Mouse (Mus musculus) embryonic facial prominence, embryonic 14.5 days (tissue): ENCODE measurements around the gene Tmem212. TPM values are rescaled to one million over a fixed set of nuclear protein-coding genes. Genes with fewer than 3 reads are reported as not detected.

Source experiments
- ATAC-seq: fragments of 200-750 bp; cut with Nextera tagmentation; 2 replicates; pipeline ENCODE4 v1.8.0; 2017; ENCODE audit warnings: low read depth, moderate number of reproducible peaks, moderate TSS enrichment
- DNase-seq: peaks from one replicate; pipeline ENCODE4 v3.0.0-alpha.2; 2015; ENCODE audit warnings: low spot score
- H3K27ac ChIP-seq: fragments of 300-500 bp; sonication (generic); replicated peaks from 2 replicates; pipeline ENCODE4 v1.5.1; 2014; ENCODE audit warnings: low read depth, mild to moderate bottlenecking, low read length, moderate library complexity
- H3K27me3 ChIP-seq: fragments of 300-500 bp; sonication (generic); replicated peaks from 2 replicates; pipeline ENCODE4 v1.6.1; 2014; ENCODE audit warnings: low read length; ENCODE audit not compliant: control insufficient read depth, insufficient read depth
- H3K36me3 ChIP-seq: fragments of 300-500 bp; sonication (generic); 2 replicates; pipeline ENCODE4 v1.6.1; 2014; ENCODE audit warnings: low read length, mixed read lengths; ENCODE audit not compliant: control insufficient read depth, insufficient read depth
- H3K4me1 ChIP-seq: fragments of 300-500 bp; sonication (generic); 2 replicates; pipeline ENCODE4 v1.6.1; 2014; ENCODE audit warnings: antibody characterized with exemption, low read length; ENCODE audit not compliant: control insufficient read depth, insufficient read depth
- H3K4me2 ChIP-seq: fragments of 300-500 bp; sonication (generic); 2 replicates; pipeline ENCODE4 v1.6.1; 2014; ENCODE audit warnings: low read depth, mild to moderate bottlenecking, low read length, moderate library complexity, mixed read lengths
- H3K4me3 ChIP-seq: fragments of 300-500 bp; sonication (generic); 2 replicates; pipeline ENCODE4 v1.5.1; 2014; ENCODE audit warnings: low read depth, mild to moderate bottlenecking, low read length
- H3K9ac ChIP-seq: fragments of 300-500 bp; sonication (generic); 2 replicates; pipeline ENCODE4 v1.6.1; 2014; ENCODE audit warnings: low read depth, mild to moderate bottlenecking, low read length, moderate library complexity, mixed read lengths
- H3K9me3 ChIP-seq: fragments of 300-500 bp; sonication (generic); 2 replicates; pipeline ENCODE4 v1.6.1; 2016; ENCODE audit warnings: low read length; ENCODE audit not compliant: control insufficient read depth
- whole genome bisulfite sequencing: fragments of 180-500 bp; shearing (Covaris S2); extraction: QIAGEN DNeasy Blood & Tissue Kit; methylation state at CpG from one replicate; pipeline ENCODE4 v1.1.7; 2014; 5-methylcytosine and 5-hydroxymethylcytosine counted together
- polyA plus RNA-seq: library from polyadenylated mRNA; unstranded; fragments of >200 nt; fragmentation: Nextera tagmentation; extraction: Ambion mirVana; gene quantifications from 2 replicates; pipeline ENCODE4 v1.2.1, GENCODE M21; 2014

The Tmem212 gene
- polyA plus RNA-seq, 1 experiment from 2014 or later: 4.8 TPM

- no peak for DNase-seq
- Histone ChIP-seq H3K4me2 (no peak overlapping the region), H3K27me3 (no peaks in the 10 kb centered on the region), H3K27ac (no peak overlapping the region), H3K9ac (no peak overlapping the region), H3K9me3 (no peaks in the 10 kb centered on the region), H3K36me3 (no peaks in the 10 kb centered on the region), H3K4me1 (0 out of 2 replicates have a peak, but pooled peaks cover 3% of the 10 kb centered on the region), H3K4me3 (no peak overlapping the region)
- WGBS: 83% methylated on average over 7 of the region's 7 CpGs
- ATAC-seq: no peak
These were observed 17.1 kb downstream of the Tmem212 start for GRCm38 (mm10) chr3:27878854-27879610.

DNA sequence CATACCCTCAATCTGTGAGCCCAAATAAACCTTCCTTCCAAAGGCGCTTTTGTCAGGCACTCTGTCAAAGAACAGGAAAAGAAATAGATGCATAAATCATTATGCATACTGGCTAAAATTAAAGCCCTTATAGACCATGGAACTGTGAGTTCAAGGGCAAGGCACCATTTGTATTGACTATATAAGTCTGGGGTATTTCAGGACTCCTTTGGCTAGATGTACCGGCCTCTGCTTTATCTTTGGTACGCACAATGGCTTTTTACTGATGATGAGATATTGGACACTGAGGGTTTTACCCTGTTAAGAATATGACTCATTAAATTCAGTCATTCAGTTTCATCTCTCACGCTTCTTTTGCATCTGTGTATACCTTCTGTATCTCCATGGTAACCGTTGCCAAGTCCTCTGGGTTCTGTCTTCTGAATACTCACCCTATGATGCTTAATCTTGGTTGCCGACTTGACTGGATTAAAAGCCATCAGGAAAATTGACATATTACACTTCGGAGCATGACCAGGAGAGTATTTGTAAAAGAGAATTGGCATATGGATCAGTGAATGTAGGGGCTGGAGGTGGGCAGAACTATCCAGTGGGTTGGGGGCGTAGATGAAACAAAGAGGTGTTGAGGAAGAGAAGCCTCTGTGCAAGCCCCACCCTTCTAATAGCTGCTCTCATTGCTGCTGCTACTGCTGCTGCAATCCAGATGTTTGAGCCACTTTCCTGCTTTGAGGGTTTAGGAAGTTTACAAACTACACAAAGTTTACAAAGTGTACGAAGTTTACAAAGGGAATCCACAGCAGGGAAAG, 22.7 kb downstream of the Tmem212 start:
- H3K4me2 ChIP-seq: no peak overlapping the region
- no peaks in the 10 kb centered on the region for H3K36me3 ChIP-seq
- no peaks in the 10 kb centered on the region for H3K4me1 ChIP-seq
- WGBS: 77% methylated on average over 9 of the region's 9 CpGs
- H3K9me3 ChIP-seq: no peaks in the 10 kb centered on the region
- no peak overlapping the region for H3K4me3 ChIP-seq
- H3K27me3 ChIP-seq: no peaks in the 10 kb centered on the region
- DNase-seq (no peak), ATAC-seq (no peak)
- no peak overlapping the region for H3K27ac ChIP-seq
- H3K9ac ChIP-seq: no peak overlapping the region

DNA sequence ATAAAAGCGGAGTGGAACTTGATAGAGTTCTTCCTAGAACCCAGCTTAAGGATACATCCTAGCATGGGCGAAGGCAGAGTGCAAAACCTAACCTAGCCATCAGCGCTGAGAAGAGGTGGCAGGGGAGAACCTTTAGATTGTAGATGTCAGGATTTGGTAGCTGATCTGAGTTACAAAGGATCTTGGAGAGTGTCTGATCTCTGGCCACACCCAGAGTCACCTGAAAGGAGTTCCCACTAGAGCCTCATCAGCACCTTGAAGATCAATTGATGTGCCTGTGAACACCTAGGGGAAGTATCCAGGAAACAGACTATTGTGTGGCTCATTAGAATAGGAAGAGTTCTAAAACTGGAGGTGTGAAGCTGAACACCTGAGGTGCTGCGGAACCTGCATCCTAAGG, 23.7 kb downstream of the Tmem212 start:
- WGBS: 86% methylated on average over 4 of the region's 4 CpGs

GRCm38 (mm10) chr3:27871891-27872290, 24.3 kb downstream of the Tmem212 start:
- no peak overlapping the region for H3K27ac ChIP-seq
- H3K4me2 ChIP-seq: no peak overlapping the region
- H3K4me1 ChIP-seq: no peaks in the 10 kb centered on the region
- H3K9me3 ChIP-seq: no peaks in the 10 kb centered on the region
- ATAC-seq (no peak), DNase-seq (no peak)
- H3K9ac ChIP-seq: no peak overlapping the region
- H3K4me3 ChIP-seq: no peak overlapping the region
- H3K36me3 ChIP-seq: no peaks in the 10 kb centered on the region
- H3K27me3 ChIP-seq: no peaks in the 10 kb centered on the region
- 82% methylated on average over 3 of the region's 3 CpGs for WGBS

More for the DNA sequence above, 23.7 kb downstream of the Tmem212 start:
- Histone ChIP-seq H3K4me1 (no peaks in the 10 kb centered on the region), H3K27ac (no peak overlapping the region), H3K9me3 (no peaks in the 10 kb centered on the region), H3K4me2 (no peak overlapping the region), H3K36me3 (no peaks in the 10 kb centered on the region), H3K27me3 (no peaks in the 10 kb centered on the region), H3K9ac (no peak overlapping the region), H3K4me3 (no peak overlapping the region)
- DNase-seq (no peak), ATAC-seq (no peak)

GRCm38 (mm10) chr3:27871371-27871770, 24.8 kb downstream of the Tmem212 start:
- Histone ChIP-seq H3K9me3 (no peaks in the 10 kb centered on the region), H3K27me3 (no peaks in the 10 kb centered on the region), H3K36me3 (no peaks in the 10 kb centered on the region), H3K4me1 (no peaks in the 10 kb centered on the region), H3K9ac (no peak overlapping the region), H3K27ac (no peak overlapping the region), H3K4me2 (no peak overlapping the region), H3K4me3 (no peak overlapping the region)
- DNase-seq (peak; percentile 8), ATAC-seq (0 out of 2 replicates have a peak, but pooled peaks have one; percentile 33)
- WGBS: 74% methylated on average over 4 of the region's 4 CpGs

- WGBS: 98% methylated on average over 3 of the region's 3 CpGs
These were observed 27.5 kb downstream of the Tmem212 start for GRCm38 (mm10) chr3:27868681-27869080.

DNA sequence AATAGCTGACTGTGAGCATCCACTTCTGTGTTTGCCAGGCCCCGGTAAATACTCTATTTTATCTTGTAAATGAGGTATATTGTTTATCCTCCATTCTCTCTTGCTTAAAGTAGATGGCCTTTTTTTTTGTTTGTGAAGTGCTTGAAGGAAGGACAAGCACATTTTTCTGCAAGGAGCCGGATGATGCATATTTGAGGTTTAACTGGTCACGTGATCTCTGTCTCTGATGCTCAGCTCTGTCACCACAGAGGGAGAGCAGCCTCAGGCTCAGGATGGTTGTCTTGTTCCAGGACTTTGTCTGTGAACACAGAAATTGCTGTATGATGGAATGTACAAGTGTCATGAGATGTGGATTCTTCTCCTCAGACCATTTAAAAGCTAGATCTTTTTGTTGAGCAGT, 28.4 kb downstream of the Tmem212 start:
- H3K27me3 ChIP-seq: no peaks in the 10 kb centered on the region
- H3K27ac ChIP-seq: no peak overlapping the region
- DNase-seq: peak; percentile 47
- peaks cover 9% of the 10 kb centered on the region for H3K4me1 ChIP-seq
- no peaks in the 10 kb centered on the region for H3K9me3 ChIP-seq
- ATAC-seq: no peak
- no peak overlapping the region for H3K9ac ChIP-seq
- H3K4me3 ChIP-seq: no peak overlapping the region
- no peak overlapping the region for H3K4me2 ChIP-seq
- H3K36me3 ChIP-seq: no peaks in the 10 kb centered on the region
- WGBS: 58% methylated on average over 3 of the region's 3 CpGs

More at GRCm38 (mm10) chr3:27868681-27869080, 27.5 kb downstream of the Tmem212 start:
- Histone ChIP-seq H3K4me2 (no peak overlapping the region), H3K36me3 (no peaks in the 10 kb centered on the region), H3K9me3 (no peaks in the 10 kb centered on the region), H3K4me1 (peaks cover 6% of the 10 kb centered on the region; the same call in 1 of the 2 replicates), H3K9ac (no peak overlapping the region), H3K4me3 (no peak overlapping the region), H3K27me3 (no peaks in the 10 kb centered on the region), H3K27ac (no peak overlapping the region)
- no peak for ATAC-seq
- DNase-seq: no peak

DNA sequence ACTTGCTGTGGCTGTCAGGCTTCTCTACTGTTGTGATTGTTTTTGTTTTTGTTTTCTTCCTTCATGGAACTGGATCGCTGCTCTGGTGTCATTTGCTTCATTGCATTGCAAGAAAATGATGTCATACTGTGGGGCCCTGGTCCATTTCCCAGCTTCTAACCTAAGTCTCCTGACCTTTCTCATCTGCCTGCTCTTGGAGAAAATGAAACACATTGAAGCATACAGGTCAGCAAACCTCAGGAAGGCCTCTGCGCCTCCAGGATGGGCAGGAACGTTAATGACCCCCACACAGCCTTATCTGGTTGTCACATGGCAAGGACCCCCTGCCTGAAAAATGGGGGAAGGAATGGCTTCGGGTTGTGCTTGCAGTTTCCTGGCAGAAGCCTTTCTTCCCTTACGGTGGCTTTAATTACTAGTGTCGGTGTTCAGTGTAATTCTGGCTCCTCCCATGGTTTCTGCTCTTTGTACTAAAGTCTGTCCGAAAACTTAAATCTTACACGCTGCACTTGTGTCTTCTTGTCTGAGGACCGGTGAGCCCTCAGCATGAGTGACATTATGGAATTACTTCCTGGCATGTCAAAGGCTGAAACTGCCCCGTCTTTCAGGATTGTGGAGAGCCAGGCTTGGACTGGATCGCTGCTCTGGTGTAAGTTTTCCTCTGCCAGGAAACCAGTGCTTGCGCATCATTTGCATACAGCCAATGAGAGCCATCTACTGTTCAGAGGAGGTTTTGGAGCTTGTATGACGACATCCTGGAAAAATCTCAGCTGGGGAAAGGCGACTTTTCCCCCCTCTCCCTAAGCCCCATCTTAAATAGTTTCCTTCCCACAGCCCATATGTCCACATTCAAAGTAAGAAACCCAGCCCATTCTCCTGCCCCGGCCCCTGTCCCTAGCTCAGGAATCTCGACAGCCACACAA, 33.1 kb downstream of the Tmem212 start:
- Histone ChIP-seq H3K27ac (peak overlapping the region; percentile 88), H3K4me3 (peak overlapping the region; percentile 27), H3K27me3 (no peaks in the 10 kb centered on the region), H3K4me1 (peaks cover 38% of the 10 kb centered on the region), H3K4me2 (peak overlapping the region; percentile 47), H3K36me3 (no peaks in the 10 kb centered on the region), H3K9me3 (no peaks in the 10 kb centered on the region), H3K9ac (peak overlapping the region; percentile 47)
- WGBS: 4% methylated on average over 16 of the region's 16 CpGs
- DNase-seq: peak; percentile 98
- peak; percentile 90 for ATAC-seq
